In the genomic region with DNA sequence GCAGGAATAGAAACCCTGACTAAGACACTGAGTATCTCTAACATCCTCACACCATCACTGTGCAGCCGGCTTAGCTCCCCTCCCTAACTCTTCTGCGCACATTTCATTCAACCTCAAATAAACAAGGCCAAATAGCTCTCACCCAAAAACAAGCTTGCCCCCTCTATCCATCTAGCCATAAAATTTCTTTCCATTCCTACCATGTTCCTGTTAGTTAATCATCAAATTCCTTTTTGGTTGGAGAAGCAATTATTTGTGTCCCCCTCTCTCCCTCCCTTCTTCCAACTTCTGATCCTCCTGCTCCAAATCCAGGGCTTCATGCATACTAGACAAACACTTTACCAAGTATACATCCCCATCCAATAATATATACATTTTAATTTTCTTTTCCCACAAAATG, we compare ENCODE assay signal across 30 mouse cellular contexts.
"Had no signal": no experiment of that assay in that cellular context is flagged by ENCODE, and none has a peak within 500 bp of the region (broad histone marks: within the 10 kb centered on the region; RNA-seq: fewer than 3 reads in every experiment).

No protein-coding gene starts in this region.

- H3K4me2 ChIP-seq: limb, embryonic 12.5 days; limb, embryonic 13.5 days; limb, embryonic 15.5 days; liver, embryonic 11.5 days; liver, embryonic 12.5 days; liver, embryonic 13.5 days; liver, embryonic 15.5 days; lung, embryonic 14.5 days; lung, embryonic 15.5 days; midbrain, embryonic 11.5 days; midbrain, embryonic 12.5 days; midbrain, embryonic 13.5 days; midbrain, embryonic 15.5 days; neural tube, embryonic 12.5 days had no signal

- H3K9ac ChIP-seq: limb, embryonic 12.5 days; limb, embryonic 13.5 days; limb, embryonic 15.5 days; liver, embryonic 12.5 days; liver, embryonic 13.5 days; liver, embryonic 14.5 days; liver, embryonic 15.5 days; liver, postnatal 0 days; lung, embryonic 14.5 days; lung, embryonic 15.5 days; midbrain, embryonic 12.5 days; midbrain, embryonic 13.5 days; midbrain, embryonic 15.5 days; neural tube, embryonic 12.5 days had no signal

- H3K27ac ChIP-seq: limb, embryonic 10.5 days; limb, embryonic 12.5 days; limb, embryonic 13.5 days; limb, embryonic 15.5 days; liver, embryonic 12.5 days; liver, embryonic 13.5 days; liver, embryonic 14.5 days; liver, embryonic 15.5 days; lung, embryonic 15.5 days; macrophage; midbrain, embryonic 10.5 days; midbrain, embryonic 12.5 days; midbrain, embryonic 13.5 days; midbrain, embryonic 15.5 days; neural tube, embryonic 12.5 days had no signal

- H3K9me3 ChIP-seq: limb, embryonic 10.5 days; limb, embryonic 12.5 days; limb, embryonic 13.5 days; limb, embryonic 15.5 days; liver, embryonic 12.5 days; liver, embryonic 13.5 days; liver, embryonic 15.5 days; lung, embryonic 15.5 days; megakaryocyte, embryonic 14.5 days; midbrain, embryonic 10.5 days; midbrain, embryonic 12.5 days; midbrain, embryonic 13.5 days; midbrain, embryonic 15.5 days; neural tube, embryonic 12.5 days had no signal

- ATAC-seq: liver, embryonic 12.5 days; liver, postnatal 0 days; midbrain, embryonic 13.5 days; midbrain, embryonic 15.5 days; midbrain, embryonic 16.5 days had no signal

- H3K27me3 ChIP-seq: limb, embryonic 12.5 days; limb, embryonic 13.5 days; limb, embryonic 15.5 days; liver, embryonic 12.5 days; liver, embryonic 13.5 days; liver, embryonic 15.5 days; lung, embryonic 15.5 days; midbrain, embryonic 12.5 days; midbrain, embryonic 13.5 days; midbrain, embryonic 15.5 days; neural tube, embryonic 12.5 days had no signal

- DNase-seq: left cerebral cortex, postnatal 4 days; liver; liver, embryonic 13.5 days; liver, postnatal 0 days; lung, adult 18-20 months; lung, adult 2 months; lung, postnatal 14 days; lung, postnatal 36 days; lung, postnatal 4 days; midbrain, embryonic 14.5 days had no signal

- H3K4me3 ChIP-seq: limb, embryonic 10.5 days; limb, embryonic 12.5 days; limb, embryonic 13.5 days; limb, embryonic 15.5 days; liver, embryonic 12.5 days; liver, embryonic 13.5 days; liver, embryonic 15.5 days; lung, embryonic 15.5 days; megakaryocyte, embryonic 14.5 days; midbrain, embryonic 10.5 days; midbrain, embryonic 12.5 days; midbrain, embryonic 13.5 days; midbrain, embryonic 15.5 days; myocyte; neural tube, embryonic 12.5 days had no signal

- H3K4me1 ChIP-seq: megakaryocyte, embryonic 14.5 days had no signal

- H3K36me3 ChIP-seq: limb, embryonic 15.5 days; liver, embryonic 12.5 days; liver, embryonic 13.5 days; liver, embryonic 15.5 days; lung, embryonic 15.5 days; midbrain, embryonic 15.5 days had no signal
